Comparison of ENCODE assay signal across 18 mouse cellular contexts in the genomic region with DNA sequence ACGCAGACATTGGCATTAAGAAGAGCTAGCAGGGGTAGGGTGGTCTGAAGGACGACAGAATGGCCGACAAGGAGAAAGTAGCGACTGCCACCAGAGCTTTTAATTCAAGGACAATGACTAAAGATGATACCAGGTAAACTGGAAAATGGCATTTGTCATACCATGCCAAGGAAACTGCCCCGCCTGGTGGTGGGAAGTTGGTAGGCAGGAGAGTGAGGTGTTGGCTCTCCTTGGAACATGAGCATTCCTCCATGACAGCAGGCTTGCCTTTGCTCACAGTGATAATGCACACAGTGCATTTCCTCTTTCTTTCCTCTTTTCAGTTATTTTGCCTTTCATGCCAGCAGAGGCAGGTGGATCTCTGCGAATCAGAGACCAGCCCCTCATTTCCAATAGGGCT.
DNase-seq lines count a peak whose midpoint lies in the region; ATAC-seq and TF ChIP-seq lines count a peak whose summit lies in the region.
"Had no signal": no experiment of that assay in that cellular context is flagged by ENCODE, and none has a peak within 500 bp of the region (broad histone marks: within the 10 kb centered on the region; RNA-seq: fewer than 3 reads in every experiment).

No protein-coding gene starts in this region.

- H3K27ac ChIP-seq in intestine, postnatal 0 days (ENCODE audit: low read depth, low read length) = no peak overlapping the region
- no peak overlapping the region for H3K27ac ChIP-seq in intestine, embryonic 15.5 days
- no peak overlapping the region for H3K27ac ChIP-seq in thymus, adult 2 months (ENCODE audit: control insufficient read depth, insufficient read depth, low read length)
- H3K27ac ChIP-seq: embryonic facial prominence, embryonic 12.5 days; forebrain, embryonic 13.5 days; hindbrain, embryonic 13.5 days; limb, embryonic 15.5 days had no signal

- peak; percentile 46 for DNase-seq in thymus, postnatal 4 days
- DNase-seq in thymus, adult 2 months = no peak
- peak; percentile 41 for DNase-seq in c-Kit-positive CD71-positive TER-119-negative erythroid progenitor cells, embryonic 14.5 days (ENCODE audit: low read depth)
- DNase-seq in spleen, postnatal 36 days (ENCODE audit: low spot score in 2 of 2) = no peak
- DNase-seq in heart, adult 9 months (ENCODE audit: low spot score in 2 of 2) = no peak
- no peak for DNase-seq in neural tube, embryonic 10.5 days (ENCODE audit: extremely low spot score, low spot score)
- DNase-seq: adrenal gland, adult 2 months; cerebellum, adult 9-11 months; kidney, postnatal 10 days; layer of hippocampus, postnatal 36 days; thymus, postnatal 14 days had no signal

- H3K36me3 ChIP-seq in intestine, postnatal 0 days (ENCODE audit: control insufficient read depth, insufficient read depth) = no peaks in the 10 kb centered on the region
- H3K36me3 ChIP-seq in intestine, embryonic 15.5 days = no peaks in the 10 kb centered on the region
- H3K36me3 ChIP-seq in thymus, adult 2 months (ENCODE audit: control insufficient read depth, insufficient read depth, low read length) = no peaks in the 10 kb centered on the region
- H3K36me3 ChIP-seq: embryonic facial prominence, embryonic 12.5 days; hindbrain, embryonic 13.5 days; limb, embryonic 15.5 days had no signal

- no peak overlapping the region for H3K4me3 ChIP-seq in intestine, postnatal 0 days (ENCODE audit: low read depth, low read length)
- H3K4me3 ChIP-seq in intestine, embryonic 15.5 days (replicated peaks) = no peak overlapping the region
- no peak overlapping the region for H3K4me3 ChIP-seq in thymus, adult 2 months (ENCODE audit: control insufficient read depth, insufficient read depth, low read length)
- H3K4me3 ChIP-seq: embryonic facial prominence, embryonic 12.5 days; forebrain, embryonic 13.5 days; hindbrain, embryonic 13.5 days; limb, embryonic 15.5 days had no signal

- H3K27me3 ChIP-seq in intestine, postnatal 0 days (replicated peaks; ENCODE audit: control insufficient read depth, insufficient read depth, low read length) = no peaks in the 10 kb centered on the region
- no peaks in the 10 kb centered on the region for H3K27me3 ChIP-seq in intestine, embryonic 15.5 days (replicated peaks)
- no peaks in the 10 kb centered on the region for H3K27me3 ChIP-seq in thymus, adult 2 months (ENCODE audit: control insufficient read depth, insufficient read depth, low read length)
- H3K27me3 ChIP-seq: embryonic facial prominence, embryonic 12.5 days; forebrain, embryonic 13.5 days; limb, embryonic 15.5 days had no signal

- 78% methylated on average over 6 of the region's 6 CpGs for WGBS in intestine, postnatal 0 days
- 78% methylated on average over 6 of the region's 6 CpGs for WGBS in intestine, embryonic 15.5 days
- 90% methylated on average over 6 of the region's 6 CpGs for WGBS in thymus, adult 2 months

- no peak for ATAC-seq in intestine, postnatal 0 days
- no peak for ATAC-seq in intestine, embryonic 15.5 days
- ATAC-seq: forebrain, embryonic 13.5 days had no signal

- no peaks in the 10 kb centered on the region for H3K9me3 ChIP-seq in intestine, postnatal 0 days (ENCODE audit: control insufficient read depth)
- H3K9me3 ChIP-seq in intestine, embryonic 15.5 days = no peaks in the 10 kb centered on the region
- H3K9me3 ChIP-seq: embryonic facial prominence, embryonic 12.5 days; forebrain, embryonic 13.5 days; hindbrain, embryonic 13.5 days; limb, embryonic 15.5 days had no signal

- peak; percentile 52 for TF ChIP-seq CTCF in intestine, postnatal 0 days (IDR thresholded peaks at IDR 0.05; ENCODE audit: low read depth)
- no peak for TF ChIP-seq CTCF in thymus, adult 2 months (IDR thresholded peaks at IDR 0.05; ENCODE audit: borderline replicate concordance, control insufficient read depth, extremely low read depth, insufficient read depth, low read length, poor library complexity)

- H3K4me1 ChIP-seq in intestine, postnatal 0 days (replicated peaks; ENCODE audit: control insufficient read depth, insufficient read depth, low read length) = no peaks in the 10 kb centered on the region
- H3K4me1 ChIP-seq in intestine, embryonic 15.5 days (replicated peaks) = peaks cover 4% of the 10 kb centered on the region; the same call in 1 of the 2 replicates
- peaks cover 53% of the 10 kb centered on the region for H3K4me1 ChIP-seq in thymus, adult 2 months (replicated peaks; ENCODE audit: control insufficient read depth, insufficient read depth, low read length)

- no peak overlapping the region for H3K9ac ChIP-seq in intestine, postnatal 0 days (ENCODE audit: low read depth, low read length)
- no peak overlapping the region for H3K9ac ChIP-seq in intestine, embryonic 15.5 days
- H3K9ac ChIP-seq: embryonic facial prominence, embryonic 12.5 days; forebrain, embryonic 13.5 days; hindbrain, embryonic 13.5 days; limb, embryonic 15.5 days had no signal

- no peak overlapping the region for H3K4me2 ChIP-seq in intestine, postnatal 0 days (replicated peaks; ENCODE audit: low read depth)
- H3K4me2 ChIP-seq in intestine, embryonic 15.5 days (replicated peaks) = no peak overlapping the region
- H3K4me2 ChIP-seq: embryonic facial prominence, embryonic 12.5 days; forebrain, embryonic 13.5 days; heart, embryonic 11.5 days; hindbrain, embryonic 13.5 days; limb, embryonic 15.5 days had no signal

- no peak for TF ChIP-seq POLR2A in thymus, adult 2 months (IDR thresholded peaks at IDR 0.05; ENCODE audit: control insufficient read depth, extremely low read depth, insufficient read depth, low read length, poor library complexity)

Comparison
In these comparisons a context has a peak if more than half of its experiments do, and no peak if none do; other contexts are left out.
1. DNase-seq: peak in thymus, postnatal 4 days (single experiment) and c-Kit-positive CD71-positive TER-119-negative erythroid progenitor cells, embryonic 14.5 days (single experiment); none in thymus, adult 2 months (single experiment), spleen, postnatal 36 days (0 of 2), heart, adult 9 months (0 of 2) and neural tube, embryonic 10.5 days (single experiment).